Mouse (Mus musculus) adrenal gland, adult 18-20 months (tissue): ENCODE results near the gene Ankib1. TPM values are rescaled to one million over a fixed set of nuclear protein-coding genes. Genes with fewer than 3 reads are reported as not detected.
A peak's percentile ranks its signal among the peaks of the same experiment; 100 is the strongest.
"Not testable (repeated sequence)": the region's sequence is repeated elsewhere in the genome, so short reads cannot be mapped to it uniquely, and the experiment has no call there.

Experiments used
- DNase-seq, 2 experiments: peaks; one replicate each; pipeline ENCODE4 v3.0.0; 2021 to 2022; ENCODE audit warnings: low spot score in 2 of 2
- total RNA-seq, 2 experiments: library from RNA; stranded (reverse); gene quantifications; 1 replicate in 1 of 2; 2 replicates in 1 of 2; pipeline ENCODE4 v1.2.3; 2021

The Ankib1 gene
- total RNA-seq, 2 experiments from 2014 or later = 53.7 to 84.6 TPM

DNA sequence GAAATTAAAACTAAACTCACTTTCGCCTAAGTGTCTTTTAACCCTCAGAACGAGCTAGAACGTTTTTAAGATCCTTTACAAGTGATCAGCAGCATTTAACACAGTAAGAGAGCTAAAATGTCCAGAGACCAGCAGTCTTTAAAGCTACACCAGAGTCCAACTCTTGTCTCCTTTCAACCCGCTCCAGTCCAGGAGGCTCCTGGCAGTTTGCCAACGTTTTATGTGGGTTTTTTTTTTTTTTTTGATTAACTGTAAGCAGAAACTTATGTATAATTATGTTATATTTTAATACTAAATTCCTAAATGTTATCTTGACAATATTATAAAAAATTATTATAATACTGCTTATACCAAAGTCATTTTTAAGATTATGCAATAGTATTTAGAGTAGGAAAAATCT lies 73.9 kb downstream of the Ankib1 start:
- DNase-seq = no peak

DNA sequence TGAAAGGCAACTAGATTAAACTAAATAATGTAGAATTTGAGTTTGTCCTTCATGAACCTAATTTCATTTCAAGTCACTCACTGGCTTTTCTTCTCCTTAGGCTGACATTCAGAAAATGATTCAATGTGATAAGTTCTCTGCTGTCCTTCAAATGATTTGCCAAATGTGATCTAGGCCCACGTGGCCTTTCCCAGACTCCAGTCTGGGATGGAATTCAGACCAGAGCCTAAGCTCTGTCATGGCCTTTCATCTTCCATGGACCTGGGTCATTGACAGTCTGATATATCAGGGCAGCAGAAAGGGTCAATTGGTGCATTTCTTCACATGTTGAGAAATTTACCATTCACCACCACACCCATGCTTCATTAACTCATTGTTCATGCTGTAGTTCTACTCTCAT lies 77.2 kb downstream of the Ankib1 start:
- peak in 1 of 2 experiments; percentile 12 for DNase-seq

DNA sequence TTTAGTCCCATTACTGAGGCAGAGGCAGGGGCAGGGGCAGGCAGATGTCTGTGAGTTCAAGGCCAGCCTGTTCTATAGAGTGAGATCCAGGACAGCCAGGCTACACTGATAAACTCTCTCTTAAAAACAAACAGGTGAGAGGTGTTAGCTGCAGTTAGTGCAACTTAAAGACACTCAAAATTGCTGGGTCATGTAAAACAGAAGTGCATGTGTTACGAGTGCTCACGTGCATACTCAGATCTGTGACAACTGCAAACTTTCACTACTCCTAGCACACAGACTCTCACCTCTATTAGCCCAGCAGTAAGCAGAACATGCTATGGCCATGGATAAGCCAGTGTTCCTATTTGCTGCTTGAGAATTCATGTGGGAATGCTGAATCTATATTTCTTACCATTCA lies 79.3 kb downstream of the Ankib1 start:
- DNase-seq = no peak

DNA sequence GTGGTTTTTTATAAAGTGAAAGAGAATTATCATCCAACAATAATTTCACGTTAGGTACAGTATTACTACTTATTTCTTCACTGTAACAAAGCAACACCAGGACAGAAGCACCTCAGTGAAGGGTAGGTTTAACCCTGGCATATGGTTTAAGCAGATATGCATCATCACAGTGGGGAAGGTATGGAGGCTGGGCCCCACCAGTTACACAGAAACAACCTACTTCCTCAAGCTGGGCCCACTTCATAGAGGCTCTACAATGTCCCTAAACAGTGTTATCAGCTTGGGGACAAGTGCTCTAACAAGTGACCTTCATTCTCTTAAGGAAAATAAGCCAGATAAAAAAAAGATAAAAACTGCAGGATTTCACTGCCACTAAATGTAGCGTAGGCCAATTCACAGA lies 79.9 kb downstream of the Ankib1 start:
- no peak for DNase-seq

DNA sequence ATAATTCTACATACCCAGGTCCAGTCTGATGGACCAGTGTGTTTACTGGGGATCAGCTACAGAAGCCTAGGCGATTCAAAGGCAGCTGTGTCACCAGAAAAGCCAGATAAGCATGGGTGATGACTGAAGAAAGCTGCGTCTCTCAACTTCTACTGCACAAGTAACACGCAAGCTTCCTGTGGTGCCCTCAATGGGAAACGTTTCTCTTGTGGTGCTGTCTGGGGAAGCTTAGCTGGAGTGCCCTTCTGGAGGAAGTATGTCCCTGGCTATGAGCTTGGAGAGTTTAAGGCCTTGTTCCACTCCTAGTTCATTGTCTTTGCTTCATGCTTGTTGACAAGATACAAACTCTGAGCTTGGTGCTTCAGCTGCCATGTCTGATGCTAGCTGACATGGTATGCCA lies 83.4 kb downstream of the Ankib1 start:
- no peak for DNase-seq

DNA sequence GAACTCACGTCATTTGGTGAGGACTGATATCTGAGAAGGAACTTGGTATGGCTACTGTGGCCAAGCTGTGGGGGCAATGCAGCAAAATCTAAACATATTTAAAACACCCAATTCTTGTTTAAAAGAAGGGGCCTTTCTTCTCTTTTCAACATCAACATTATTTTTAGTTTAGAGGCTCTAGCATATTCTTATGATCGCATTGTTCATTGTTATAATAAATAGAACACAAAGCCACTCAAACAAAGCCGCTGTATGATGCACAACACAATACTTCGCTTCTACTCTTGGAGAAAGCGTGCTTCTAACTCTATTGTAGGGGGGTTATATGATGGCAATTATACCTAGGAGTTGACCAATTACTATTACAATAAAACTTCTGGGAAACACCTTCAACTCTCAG lies 86.9 kb downstream of the Ankib1 start:
- no peak for DNase-seq

DNA sequence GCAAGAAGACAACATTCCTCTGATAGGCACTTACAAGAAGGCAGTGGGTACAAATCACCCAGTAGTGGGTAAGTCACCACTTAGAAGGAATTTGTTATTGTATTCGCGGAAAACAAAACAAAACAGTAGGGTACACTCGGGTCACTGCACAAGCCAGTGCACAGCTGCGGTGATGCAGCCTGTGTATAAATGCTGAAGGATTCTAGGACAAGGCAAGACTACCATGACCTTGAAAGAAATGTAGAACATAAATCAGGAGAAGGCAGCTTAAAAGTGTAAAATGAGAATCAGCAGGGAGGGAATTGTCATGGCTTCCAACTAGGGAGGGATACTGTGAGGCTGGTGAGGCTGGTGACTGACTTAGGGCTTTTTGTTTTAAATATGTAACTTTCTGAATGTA lies 100.5 kb downstream of the Ankib1 start:
- DNase-seq = no peak

DNA sequence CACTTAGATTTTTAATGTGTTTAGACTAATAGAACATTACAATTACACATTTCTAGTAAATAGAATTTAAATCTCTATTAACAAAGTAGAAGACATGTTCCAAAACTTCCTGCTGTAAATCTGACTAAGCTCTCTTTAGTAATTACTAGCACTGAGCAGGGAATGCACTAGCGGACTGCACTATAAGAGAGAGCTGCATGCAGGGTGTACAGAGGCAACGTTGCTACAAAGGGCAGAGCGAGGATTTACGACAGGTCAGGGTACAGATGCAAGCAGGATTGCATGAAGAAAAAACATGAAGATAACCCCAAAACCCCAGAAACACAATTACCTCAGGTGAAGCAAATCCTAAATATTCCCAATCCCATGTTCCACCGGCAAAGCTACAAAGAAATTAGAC lies 102.7 kb downstream of the Ankib1 start:
- DNase-seq = no peak

DNA sequence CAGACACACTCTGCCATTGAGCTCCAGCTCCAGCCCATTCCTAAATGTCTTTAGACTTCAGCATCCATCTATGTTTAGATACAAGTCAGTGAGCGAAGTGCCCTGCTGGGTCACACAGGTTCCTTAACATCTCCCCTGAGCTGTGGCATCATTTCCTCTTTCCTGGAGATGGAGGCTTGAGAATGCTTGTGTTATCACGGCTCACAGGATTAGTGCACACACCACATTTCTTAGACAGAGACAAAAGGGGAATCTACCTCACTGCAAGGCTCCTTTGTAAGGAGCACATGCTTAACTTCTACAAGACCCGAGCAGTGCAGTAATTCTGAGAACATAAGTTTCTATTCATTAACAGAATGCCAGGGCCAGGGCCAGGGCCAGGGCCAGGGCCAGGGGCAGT lies 106.7 kb downstream of the Ankib1 start:
- DNase-seq = no peak

DNA sequence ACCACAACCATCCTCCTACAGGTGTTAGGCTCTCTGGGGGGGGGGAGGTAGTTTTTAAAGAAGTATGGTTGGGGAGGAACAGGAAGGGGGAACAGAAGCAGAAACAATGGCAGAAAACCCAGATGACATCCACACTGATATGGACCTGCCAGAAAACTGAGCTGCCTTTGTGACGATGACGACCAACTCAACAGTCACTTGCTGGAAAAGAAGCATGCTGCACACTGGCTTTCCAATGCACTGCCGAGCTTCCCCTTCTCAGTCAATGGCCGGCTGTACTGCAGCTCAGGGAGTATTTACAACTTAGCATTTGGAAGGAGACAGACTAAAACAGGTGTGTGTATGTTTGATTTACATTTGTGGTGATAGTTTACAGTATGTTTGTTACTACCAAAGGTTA lies 107.5 kb downstream of the Ankib1 start:
- DNase-seq = no peak

DNA sequence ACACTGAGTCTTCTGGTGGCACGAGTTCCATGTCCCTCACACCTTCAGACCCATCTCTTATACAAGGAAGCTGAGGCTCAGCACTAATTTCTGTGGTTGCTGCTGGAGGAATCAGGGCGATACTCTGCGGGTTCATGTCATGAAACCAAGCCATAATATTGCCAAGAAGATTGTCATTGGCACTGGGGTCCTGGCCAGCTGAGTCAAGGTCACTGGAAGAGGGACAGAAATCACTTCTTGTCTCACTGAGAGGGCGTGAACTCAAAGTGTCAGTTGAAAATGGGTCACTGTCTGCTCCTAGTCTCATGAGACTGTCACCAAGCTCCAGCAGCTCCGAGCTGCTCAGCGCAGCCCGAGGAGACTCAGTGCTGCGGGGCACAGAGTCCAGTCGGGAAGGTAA lies 109.8 kb downstream of the Ankib1 start:
- DNase-seq = no peak

DNA sequence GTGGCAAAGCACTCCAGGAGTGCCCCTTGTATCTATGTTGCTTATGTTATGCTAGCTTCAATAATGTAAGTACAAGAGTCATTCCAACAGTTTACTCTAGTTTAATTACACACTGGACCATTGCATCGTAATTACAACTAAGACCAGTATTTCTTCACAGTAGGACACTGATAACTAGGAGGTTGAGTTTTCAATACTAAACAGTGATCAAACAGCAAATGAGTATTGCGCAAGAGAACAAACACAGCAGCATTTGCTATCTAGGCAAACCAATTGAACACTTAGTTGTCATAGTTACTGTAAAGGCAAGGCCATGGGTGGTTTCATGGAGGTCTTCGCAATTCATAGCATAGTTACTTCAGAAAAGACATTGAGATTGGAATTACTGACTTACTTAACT lies 111.4 kb downstream of the Ankib1 start:
- DNase-seq = no peak

DNA sequence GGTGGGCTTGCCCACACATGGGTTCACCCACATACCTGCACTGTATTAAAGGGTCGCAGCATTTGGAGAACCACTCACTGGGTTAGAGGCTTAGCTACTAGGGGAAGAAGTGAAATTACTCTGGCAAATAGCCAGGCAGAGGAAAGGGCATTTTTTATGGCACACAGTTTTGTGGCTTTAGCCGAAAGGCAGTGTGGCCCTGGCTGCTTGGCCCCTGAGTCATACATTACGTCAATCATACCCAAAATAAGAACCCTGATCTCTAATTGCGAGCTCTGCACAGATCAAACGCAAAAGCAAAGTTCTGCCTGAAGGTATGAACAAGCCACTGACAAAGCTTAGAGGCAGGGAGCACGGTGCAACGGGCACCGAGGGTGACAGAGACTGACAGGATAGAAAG lies 114.4 kb downstream of the Ankib1 start:
- DNase-seq = peak in 1 of 2 experiments; percentile 33

DNA sequence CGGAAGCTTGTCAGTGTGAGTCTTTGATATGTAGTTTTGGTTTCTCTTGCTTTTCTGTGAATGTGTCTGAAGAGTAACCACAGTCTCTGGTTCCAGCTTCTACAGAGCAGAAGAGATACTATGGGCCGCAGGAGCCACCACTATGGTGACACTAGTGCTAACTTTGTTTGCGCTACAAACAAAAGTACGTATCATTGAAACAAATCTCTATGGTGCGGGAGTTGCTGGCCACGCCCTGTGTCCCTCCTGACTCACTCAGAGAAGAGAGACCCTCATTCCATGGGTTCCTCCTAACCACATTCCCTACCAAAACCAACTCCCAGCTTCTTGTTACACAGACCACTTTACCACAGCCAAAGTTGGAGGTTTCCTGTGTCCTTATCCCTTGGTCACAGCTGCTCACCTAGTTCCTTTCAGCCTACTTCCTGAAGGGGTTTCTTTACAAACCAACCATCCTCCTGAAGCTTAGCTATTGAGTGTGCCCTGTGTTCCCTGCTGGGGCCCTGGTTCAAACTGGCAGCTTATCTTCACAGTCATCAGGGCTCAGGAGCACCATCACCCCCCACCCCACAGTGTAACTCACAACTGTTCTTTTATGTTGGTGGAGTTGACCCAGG lies 132.7 kb downstream of the Ankib1 start:
- no peak for DNase-seq

DNA sequence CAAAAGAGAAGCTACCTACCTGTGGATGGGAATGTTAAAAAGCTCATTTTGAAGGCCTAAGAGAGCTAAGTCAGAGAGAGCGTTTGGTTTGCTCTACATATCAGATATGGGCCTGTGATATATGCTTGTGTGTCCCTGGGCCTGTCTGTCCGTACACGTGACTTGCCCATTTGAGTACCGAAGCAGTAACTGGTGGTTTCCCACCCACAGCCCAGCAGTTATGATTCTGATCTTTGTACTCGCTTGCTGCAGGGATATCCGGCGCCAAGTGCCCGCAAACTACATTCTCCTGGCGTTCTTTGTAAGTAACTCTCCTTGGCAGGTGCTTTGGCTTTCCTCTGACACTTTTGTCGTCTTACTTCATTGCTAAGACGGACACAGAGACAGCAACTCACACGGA lies 136.1 kb downstream of the Ankib1 start:
- DNase-seq = no peak

DNA sequence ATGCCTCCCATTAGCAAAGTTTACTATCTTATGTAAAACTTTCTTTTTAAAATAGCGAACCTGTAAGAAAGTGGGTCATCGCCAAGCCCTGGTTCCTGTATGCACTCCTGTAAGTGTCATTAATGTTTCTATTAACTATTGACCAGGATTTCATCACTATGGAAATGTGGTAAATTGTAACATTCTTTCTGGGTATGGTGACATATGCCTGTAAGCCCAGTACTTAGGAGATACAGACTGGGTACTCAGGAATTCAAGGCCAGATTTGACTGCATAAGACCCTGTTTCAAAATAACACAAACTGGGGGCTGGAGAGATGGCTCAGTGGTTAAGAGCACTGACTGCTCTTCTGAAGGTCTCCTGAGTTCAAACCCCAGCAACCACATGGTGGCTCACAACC lies 137.5 kb downstream of the Ankib1 start:
- DNase-seq = no peak

DNA sequence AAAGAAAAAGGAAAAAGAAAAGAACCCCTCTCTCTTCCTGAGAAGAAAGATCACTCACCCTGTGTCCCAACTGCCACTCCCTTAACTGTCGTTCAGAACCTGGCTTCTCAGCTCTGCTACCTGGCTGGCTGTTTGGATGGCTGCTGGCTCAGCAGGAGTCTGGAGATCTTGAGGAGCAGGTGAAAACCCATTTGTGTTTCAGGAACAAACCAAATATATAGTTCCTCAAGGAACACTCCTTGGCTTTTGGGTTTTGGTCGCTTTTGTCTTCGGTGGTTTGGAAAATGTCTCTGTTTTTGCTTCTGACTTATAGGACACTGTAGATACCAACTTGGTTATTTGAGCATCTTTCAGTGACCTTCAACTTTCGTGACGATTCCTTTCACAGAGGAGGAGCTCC lies 145.6 kb downstream of the Ankib1 start, which contains the start of gene Gatad1:
TSS of gene Gatad1 (minus strand) at position 101 of the 400 bp plus-strand sequence.
- no peak for DNase-seq

DNA sequence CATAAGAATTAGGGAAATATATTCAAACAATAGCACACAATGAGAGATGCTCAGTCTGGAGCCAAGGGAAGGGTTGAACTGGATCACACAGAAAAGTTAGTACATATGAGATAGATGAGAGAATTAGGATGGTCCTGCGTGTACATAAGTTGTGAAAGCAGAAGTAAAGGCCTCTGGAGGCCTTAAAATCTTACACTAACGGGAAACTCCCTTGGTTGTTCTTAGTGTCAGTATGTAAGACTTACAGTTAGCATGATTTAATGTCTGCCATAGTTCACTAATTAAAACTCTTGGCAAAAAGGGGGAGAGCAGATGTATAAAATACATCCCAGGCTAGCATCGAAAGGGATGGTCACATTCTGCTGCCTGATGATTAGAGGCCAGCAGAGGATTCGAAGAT lies 148.9 kb downstream of the Ankib1 start:
- DNase-seq = no peak

DNA sequence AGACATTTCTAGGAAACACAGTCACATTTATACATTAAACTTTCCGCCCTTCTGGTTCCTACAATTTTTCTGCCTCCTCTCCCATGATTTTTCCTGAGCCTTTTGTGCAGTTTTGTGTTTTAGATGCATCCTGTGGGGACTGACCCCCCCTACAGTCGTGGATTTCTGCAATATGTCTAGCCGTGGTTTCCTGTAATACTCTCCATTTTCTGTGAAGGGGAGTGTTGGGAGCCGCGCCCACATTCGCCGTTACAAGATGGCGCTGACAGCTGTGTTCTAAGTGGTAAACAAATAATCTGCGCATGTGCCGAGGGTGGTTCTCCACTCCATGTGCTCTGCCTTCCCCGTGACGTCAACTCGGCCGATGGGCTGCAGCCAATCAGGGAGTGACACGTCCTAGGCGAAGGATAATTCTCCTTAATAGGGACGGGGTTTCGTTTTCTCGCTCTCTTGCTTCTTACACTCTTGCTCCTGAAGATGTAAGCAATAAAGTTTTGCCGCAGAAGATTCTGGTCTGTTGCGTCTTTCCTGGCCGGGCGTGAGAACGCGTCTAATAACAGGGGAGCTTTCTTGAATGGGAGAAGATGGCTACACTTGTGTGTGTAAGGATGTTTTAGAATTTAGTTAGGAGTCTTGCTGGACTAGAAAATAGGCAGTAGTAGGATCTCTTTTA lies 149.7 kb downstream of the Ankib1 start:
- DNase-seq = not testable (repeated sequence)

DNA sequence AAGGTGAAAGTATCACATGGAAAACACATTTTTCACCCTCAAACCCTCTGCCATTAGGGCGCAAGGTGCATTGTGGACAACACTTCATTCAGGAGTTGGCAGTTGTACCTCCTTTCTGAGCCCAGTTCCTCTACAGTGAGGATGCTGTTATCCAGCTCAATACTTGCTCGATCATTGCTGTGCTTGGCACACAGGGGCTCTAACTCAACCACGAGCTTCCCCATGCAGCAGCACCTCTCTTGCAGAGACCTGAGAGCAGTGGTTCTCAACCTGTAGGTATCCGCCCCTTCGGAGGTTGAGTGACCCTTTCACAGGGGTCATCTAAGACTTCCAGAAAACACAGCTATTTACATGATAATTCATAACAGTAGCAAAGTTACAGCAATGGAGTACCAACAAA lies 151.1 kb downstream of the Ankib1 start:
- no peak for DNase-seq

DNA sequence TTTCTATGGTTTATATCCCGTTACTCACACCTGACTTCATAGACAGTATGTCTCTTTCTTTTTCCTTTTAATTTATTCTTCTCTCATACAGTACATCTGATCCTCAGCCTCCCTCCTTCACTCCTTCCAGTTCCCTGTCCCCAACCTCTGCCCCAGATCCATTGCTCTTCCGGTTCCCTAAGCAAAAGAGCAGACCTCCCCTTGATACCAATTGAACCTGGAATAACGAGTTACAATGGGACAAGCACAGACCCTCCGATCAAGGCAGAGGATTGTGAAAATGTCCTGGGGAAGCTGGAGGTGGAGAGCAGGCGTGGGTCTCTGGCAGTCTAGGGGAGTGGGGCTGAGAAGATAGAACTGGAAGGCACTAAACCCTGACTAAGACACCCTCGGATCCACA lies 151.8 kb downstream of the Ankib1 start, which contains the start of gene Tmbim7:
TSS of gene Tmbim7 (plus strand) at position 301 of the 400 bp plus-strand sequence.
- no peak for DNase-seq

DNA sequence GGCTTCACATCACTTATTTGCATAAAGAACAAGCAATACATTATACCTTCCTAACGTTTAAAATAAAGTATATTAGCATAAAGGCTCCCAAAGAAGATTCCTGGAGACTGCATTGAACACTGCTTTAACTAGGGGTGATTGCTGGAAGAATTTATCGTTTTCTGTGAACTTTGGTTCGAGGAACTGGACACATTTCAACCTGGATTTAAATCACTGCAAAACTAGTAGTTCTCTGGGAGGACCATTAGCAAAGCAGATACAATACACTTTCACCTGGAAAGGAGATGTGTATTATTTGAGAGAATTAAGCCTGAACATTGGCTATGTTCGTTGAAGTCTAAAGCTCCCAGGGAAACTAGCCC lies 153.9 kb downstream of the Ankib1 start:
- no peak for DNase-seq

DNA sequence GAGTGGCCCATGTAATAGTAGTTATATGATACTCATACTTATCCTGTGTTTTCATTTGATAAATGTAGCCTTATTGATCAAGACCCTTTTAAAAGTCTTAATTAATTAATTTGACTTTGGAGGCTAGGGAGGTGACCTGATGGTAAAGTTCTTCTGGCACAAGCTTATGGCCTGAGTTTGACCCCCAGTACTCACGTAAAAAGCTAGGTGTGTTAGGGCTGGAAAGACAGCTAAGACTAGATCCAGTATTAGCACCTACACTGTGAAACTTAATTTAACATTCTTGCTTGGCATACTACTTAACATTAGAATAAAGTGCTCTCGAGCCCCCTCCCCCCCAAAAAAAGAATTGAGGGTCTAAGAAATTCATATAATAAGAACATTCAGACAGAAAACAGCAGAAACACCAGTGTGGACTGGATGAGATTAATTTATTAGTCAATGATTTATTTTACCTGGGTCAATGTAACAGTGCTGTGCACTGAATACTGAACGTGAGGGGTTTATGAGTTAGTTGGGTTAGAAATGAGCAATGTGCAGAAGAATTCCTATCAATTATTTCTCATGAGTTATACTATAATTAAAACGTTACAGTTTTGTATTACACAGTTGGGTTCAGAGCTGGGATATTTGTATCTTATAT lies 154.4 kb downstream of the Ankib1 start:
- DNase-seq = no peak
